Mouse (Mus musculus) left cerebral cortex, postnatal 36 days (tissue): ENCODE data around the gene Bmp7. TPM values are rescaled to one million over a fixed set of nuclear protein-coding genes. Genes with fewer than 3 reads are reported as not detected.

Source experiments
- DNase-seq, 2 experiments: peaks; one replicate each; pipeline ENCODE4 v3.0.0; 2021 to 2022; ENCODE audit warnings: low spot score in 2 of 2, mixed read lengths in 1 of 2
- intact Hi-C: fragments of 180-260 bp; cut with DNase I; formaldehyde crosslinking; loops from one replicate; pipeline ENCODE4 v1.15.1; 2025
- total RNA-seq, 2 experiments: library from RNA; stranded (reverse); gene quantifications; 2 replicates each; pipeline ENCODE4 v1.2.3; 2021

Gene Bmp7
- 10 to 100 TPM in 1 of 2 experiments, 1 to 10 TPM in 1; 9.4 to 12.7 TPM for total RNA-seq

DNA sequence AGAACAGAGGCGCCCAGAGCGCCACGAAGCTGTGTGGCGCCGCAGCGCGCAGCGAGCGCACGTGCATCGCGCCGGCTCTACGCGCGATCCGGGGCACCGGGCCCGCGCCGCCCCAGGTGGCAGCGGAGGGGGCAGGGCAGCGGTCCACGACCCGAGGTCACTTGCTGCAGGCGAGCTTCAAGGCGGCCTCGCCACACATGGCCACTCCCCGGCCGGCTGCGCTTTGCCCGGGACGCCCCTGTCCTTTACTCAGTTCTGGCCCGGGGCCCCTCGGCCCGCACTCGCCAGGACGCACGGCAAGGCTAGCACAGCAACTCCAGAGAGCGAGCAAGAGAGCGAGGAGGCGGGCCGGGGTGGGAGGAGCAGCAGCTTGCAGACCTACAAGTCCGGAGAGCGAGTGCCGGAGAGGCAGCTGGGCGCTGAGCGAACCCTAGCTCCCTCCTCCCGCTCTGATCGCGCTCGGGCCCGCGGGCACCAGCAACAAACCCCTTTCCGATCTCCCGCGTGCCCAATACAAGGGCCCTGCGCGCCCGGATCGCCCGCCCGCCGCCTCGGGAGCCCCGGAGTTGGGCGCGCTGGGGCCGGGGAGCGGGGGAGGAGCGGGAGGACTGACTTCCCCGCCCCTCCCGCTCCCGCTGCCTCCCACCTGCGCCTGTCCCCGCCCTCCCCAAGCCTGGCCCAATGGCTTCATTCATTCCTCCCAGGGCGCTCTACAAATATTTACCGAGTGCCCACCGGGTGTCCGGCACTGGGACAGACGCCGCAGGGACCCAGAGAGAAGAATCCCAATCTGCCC is at the start of gene Bmp7:
TSS of gene Bmp7 (minus strand) at position 319 of the 796 bp plus-strand sequence.
- intact Hi-C loops = no loop called here
- peak; percentile 46 to 48 for DNase-seq

DNA sequence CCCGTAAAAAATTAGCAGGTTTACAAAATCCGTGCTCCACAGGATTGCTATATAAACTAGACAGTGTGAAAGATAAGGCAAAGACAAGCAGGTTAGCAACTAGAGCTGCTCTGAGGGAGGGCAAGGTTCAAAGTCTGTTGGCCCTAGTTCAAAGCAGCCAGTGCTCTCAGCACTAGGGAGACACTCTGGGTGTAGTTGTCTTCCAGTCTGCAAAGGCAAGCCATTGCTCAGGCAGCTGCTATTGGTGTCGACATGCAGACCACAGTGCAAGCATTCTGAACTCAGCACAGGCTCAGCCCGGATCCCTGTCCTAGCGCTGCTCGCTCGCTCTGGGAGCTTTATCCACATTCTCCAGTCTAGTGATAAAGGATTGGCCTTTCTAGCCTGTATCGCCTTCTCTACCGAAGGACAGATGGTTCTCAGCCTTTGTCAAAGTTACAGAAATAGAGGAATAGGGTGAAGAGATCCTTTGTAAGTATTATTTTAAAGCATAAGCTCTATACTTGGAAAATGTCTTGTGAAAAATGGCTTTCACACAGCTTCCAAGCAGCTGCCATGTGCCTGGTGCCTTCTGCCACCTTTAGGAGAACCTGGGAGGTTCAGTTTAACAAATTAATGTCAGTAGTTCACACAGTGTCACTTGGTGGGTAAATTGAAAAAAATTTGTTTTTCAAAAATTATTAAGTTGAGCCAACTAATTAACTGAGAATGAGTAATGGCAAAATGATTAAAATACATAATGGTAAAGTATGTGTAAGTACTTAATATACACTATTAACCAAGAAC is 42.8 kb upstream of the Bmp7 start:
- intact Hi-C loops = no loop called here
- no peak for DNase-seq

DNA sequence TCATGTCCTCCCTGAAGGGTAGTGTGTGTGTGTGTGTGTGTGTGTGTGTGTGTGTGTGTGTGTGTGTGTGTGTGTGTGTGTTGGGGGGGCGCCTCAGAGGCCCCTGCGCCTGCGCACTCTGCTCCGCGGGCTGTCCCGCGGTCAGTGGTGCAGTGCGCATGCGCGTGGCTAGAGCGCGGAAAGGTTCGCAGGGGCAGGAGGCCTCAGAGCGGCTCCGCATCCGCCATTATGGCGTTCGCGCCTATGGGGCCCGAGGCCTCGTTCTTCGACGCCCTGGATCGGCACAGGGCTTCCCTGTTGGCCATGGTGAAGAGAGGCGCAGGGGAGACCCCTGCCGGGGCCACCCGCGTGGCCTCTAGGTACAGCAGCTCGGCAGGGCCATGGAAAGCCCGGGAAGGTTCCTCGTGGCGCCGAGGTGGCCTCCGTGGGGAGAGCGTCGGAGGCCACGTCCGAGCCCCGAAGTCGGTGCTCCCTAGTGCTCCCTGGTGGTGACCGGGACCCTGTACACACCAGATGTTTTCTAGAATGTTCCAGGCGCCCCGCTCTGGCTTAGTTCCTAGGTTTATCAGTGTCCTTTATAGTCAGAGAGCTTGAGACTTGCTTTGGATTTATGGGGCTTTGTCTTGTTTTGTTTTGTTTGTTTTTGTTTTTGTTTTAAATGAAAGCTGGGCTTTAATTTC is 39.7 kb upstream of the Bmp7 start:
- no peak for DNase-seq
- intact Hi-C loops = no loop called here

DNA sequence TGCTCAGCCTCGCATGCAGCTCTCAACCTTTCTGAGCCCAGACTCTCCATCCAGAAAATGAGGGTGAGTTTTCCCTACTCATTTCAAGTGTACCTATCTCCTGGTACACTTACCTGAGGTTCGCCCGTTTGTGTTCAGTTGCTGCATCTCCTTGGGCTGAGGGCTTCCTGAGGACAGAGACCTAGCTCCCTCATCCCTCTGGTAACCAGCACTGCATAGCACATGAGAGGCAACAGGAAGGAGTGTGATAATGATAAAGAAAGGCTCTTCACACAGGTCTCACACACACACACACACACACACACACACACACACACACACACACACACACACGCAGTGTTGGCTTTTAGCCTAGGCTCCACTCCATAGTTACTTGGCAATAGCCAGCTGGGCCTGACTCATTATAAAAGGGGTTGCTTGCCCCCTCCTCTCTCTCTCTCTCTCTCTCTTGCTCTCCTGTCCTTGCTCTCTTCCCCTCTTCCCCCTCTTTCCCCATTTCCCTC is 38.1 kb upstream of the Bmp7 start:
- DNase-seq = no peak
- intact Hi-C loops = no loop called here

DNA sequence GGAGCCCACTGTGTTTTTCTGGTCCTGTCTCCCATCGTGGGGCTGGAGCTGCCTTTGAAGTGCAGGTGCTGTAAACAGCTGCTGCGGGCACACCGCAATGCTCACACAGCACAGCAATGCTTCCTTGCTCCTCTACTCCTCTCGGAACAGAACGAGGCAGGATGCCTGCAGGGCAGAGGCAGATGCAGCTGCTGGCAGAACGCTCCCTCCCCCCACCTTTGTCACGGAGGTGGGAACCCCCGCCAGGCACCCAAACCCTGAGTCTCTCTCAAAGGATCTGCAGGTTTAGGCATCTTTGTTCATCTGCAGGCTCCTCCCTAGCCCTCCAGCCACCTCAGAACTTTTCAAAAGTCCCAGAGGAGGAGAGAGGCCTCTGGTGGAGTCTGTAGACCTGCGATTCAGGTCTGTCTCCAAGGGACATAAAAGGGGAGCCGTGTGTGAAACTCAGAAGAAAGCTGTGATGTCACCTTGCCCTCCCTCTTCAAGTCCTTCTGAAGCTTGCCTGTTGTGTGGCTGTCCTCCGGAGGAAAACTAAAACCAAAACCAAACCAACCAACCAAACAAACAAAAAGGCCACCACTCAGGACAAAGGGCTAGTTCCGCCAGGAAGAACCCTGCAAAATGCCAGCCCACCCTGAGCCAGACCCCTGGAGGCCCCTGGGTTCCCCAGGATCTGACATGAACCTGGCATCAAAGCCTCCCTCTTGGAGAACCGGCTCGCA is 37.4 kb upstream of the Bmp7 start, which contains the start of gene Spo11:
TSS of gene Spo11 (plus strand) at position 292 of the 722 bp plus-strand sequence.
- DNase-seq = no peak
- intact Hi-C loops = no loop called here

DNA sequence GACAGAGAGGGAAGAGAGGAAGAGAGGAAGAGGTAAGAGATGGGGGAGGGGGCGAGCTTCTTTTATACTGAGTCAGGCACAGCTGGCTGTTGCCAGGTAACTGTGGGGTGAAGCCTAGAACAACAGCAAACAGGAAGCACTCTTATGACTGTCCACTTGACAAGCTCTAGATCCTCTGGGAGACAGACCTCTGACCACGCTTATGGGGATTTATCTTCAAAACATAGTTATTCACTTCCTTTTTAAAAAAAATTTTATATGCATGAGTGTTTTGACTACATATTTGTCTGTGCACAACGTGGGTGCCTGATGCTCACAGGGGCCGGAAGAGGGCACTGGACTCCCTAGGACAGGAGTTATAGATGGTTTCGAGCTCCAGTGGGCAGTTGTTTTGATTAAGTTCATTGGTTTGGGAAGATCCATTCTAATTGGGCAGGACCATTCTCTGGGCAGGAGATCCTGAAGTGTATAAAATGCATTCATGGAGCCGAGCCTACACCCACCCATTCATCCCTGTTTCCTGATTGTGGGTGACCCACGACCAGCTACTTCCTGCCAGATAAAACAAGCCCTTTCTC is 36.6 kb upstream of the Bmp7 start:
- intact Hi-C loops = no loop called here

DNA sequence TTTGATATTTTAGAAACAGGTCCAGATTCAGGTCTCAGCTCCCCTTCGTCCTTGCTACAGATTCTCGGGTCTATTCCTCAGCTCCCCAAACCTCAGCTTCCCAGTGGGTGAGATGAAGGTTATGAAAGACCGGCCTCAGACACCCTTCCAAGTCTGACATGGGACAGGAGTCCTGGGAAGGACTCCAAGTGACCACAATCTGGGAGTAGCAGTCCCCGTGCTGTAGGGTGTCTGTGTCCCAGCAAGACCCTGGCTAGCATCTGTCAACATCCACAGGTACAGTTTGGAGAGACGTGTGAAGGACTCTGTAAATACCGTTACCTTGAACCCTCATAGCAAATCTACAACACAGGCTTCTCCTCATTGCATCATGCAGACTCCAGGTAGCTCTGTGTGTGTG is 35.0 kb upstream of the Bmp7 start:
- intact Hi-C loops = no loop called here
- no peak for DNase-seq

More for the DNA sequence above, 36.6 kb upstream of the Bmp7 start:
- DNase-seq = no peak

DNA sequence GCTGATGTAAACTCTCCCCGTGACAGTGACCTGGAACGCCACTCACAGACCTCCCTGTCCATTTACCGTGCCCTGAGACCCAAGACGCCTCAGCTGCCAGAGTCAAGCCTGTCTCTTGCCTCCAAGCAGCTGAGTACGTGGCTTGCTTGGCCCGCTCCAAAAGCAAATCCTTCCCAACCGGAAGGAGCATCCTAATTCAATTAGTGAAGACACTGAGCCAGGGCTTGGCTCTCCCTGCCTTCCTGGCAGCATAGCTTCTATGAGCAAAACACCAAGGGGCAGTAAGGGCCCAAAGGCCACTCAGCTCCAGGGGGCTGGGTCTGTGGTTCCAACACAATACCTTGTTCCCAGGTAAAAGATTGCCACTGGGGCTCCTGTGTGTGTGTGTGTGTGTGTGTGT is 34.6 kb upstream of the Bmp7 start:
- intact Hi-C loops = no loop called here
- no peak for DNase-seq

DNA sequence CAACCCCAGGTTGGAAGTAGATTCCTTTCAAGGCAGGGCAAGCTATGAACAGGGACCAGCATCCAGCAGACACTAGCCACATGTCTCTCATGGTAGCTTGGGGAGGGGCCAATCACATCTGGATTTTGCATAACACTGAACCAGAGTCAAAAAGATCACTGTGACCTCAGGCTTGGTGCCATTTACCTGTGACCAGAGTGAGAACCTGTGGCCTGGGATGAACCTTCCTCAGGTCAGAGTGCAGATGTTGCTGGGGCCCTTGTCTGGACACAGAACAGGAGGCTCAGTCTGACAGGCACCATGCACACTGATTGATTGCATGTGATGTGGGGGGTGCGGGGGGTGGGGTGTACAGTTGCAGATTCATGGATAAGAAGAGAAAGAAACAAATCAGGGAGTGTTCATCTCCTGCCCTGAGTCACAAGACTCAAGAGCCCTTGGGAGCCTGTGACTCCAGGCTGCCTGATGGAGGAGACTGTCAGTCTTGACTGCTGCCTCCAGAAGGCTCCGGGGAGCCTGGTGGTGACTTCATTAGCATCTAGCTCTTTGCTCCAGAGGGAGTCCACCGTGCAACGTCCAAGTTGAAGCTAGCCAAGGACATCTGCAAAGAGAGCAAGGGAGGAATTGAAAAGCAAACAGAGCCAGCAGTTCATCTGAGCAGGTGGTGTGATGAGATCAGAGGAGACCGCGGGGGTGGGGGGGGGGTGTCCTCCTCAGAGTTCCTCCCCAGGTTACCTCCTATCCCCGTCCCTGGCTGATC is 33.9 kb upstream of the Bmp7 start:
- no peak for DNase-seq
- intact Hi-C loops = no loop called here

DNA sequence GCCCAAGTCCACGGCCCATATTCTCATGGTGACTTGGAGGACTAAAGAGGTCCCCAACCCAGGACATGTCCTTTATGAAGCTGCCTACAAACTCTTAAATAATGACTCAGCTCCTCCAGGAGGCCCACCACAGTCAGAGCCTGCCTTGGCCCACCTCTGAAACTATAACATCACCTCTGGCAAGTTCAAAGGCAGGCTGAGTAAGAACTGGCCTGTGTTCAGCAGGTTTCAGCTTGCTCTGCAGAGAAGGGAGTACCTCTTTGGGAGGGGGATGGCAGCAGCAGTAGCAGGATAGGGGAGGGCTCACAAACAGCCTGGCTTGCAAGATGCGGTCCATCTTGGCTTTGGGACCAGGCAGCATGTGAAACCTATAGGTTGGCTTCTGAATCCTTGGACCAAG is 31.7 kb upstream of the Bmp7 start:
- DNase-seq = no peak
- intact Hi-C loops = no loop called here

DNA sequence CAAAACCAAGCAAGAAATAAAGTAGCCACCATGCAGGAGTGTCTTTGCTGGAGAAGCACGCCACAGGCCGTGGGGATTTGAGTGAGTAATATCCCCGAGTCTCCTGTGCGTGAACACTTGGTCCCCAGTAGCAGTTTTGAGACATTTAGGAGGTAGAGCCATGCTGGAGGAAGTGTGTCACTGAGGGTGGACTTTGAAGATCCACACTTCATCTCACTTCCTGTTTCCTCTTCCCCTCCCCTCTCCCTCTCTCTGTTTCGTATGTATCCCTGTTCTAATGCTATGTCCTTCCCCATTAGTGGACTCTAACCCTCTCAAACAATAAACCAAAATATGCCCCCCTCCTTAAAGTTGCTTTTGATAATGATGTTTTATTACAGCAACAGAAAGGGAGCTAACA is 26.4 kb upstream of the Bmp7 start:
- no peak for DNase-seq
- intact Hi-C loops = no loop called here

DNA sequence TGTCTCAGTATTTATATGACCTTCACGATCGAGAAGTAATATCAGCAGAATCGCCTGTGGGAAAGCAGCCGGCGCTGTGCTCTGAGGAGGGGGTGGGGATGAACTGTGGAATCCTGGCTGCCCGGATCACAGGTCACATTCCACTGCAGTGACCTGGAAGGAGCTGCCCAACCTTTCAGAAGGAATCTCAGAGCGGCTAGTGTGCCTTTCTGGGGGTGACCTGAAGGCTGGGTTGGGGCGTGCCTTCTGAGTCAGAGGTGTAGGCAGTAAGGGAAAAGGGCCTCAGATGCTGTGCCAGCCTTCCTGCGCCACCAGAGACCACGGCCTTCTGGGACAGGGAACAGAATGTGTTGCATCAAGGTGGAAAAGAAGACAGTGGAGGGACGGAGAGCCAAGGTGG is 25.1 kb upstream of the Bmp7 start:
- intact Hi-C loops = no loop called here
- DNase-seq = no peak

DNA sequence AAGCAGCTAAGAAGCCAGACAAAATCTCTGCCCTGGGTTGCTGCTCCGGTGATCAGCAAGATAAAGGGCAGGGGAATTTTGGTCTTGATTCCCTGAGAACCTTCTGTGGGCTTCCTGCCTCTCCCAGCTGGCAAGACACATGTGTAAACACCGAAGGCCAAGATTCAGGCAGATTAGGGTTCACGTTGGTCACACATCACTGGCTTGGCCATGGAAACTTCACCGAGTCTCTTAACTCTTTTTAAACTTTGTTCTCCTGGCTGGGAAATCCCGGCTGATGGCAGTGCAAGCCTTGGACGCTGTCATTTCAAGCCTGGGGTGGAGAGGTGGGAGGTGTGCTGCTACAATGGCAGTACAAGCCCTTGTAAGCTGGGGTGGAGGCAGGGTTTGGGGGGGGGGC is 21.1 kb upstream of the Bmp7 start:
- DNase-seq = no peak
- intact Hi-C loops = no loop called here

DNA sequence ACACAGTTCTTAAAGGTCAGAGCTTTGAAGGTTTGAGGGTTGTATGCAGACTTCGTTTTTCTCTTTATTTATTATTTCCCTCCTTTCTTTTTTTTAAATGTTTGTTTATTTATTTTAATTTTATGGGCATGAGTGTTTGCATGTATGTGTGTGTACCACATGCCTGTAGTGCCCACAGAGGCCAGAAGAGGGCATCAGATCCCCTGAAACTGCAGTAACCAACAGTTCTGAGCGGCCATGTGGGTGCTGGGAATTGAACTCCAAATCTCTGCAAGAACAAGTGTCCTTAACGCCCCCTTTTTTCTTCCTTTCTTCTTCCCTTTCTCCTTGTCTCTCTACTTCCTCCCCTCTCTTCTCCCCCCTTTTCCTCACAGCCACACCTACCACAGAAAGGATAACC is 20.2 kb upstream of the Bmp7 start:
- DNase-seq = no peak
- intact Hi-C loops = no loop called here

DNA sequence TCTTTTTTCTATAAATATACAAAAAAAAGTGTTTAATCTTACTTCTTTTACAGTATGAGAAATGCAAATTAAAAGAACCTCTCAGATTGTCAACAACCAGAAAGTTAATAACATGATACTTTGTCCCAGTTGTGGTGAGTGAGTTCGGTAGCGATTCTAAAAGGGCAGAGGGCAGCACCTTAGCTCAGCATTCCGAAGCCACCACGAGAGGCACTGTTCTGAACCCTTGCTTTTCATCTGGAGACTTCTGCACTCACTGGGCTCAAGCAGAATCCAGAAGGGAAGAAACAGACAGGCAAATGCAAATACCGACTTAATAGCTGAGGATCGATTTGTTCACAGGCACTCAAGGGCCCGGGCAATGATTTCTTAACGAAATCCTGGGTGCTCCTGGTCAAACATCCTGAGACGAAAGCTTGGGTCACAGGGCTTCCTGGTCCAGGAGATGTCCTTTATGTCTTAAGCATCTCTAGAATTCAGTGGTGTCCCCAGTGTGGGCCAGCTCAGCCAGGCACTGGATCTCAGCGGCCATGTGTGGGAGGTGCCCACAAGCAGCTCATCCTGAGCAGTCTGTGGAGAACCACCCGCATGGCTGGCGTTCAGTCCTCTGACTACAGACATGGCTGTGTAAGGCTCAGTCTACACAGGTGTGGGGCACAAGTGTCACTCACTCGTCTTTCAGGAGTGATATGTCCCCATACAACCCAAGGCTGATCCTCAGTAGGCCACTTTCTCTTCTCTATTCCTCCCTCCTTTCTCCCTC is 19.1 kb upstream of the Bmp7 start:
- DNase-seq = no peak
- intact Hi-C loops = no loop called here

DNA sequence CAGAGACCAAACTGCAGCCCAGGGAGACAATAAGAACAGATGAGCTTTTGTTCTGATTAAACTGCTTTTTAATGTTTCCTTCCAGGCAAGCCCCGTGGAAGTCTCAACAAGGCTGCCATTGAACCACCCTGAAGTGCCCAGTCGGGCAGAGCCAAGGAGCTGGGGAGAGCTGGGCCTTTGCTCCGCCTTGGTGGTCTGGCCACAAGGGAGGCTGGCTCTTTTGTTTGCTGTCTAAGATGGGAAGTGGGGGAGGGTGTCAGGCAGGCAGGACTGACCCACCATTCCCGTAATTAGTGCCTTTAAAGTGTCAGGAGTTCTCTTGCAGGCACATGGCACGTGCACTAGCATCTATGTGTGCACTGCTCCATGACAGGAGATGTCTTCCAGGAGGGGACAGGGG is 18.5 kb upstream of the Bmp7 start:
- intact Hi-C loops = no loop called here
- no peak for DNase-seq

DNA sequence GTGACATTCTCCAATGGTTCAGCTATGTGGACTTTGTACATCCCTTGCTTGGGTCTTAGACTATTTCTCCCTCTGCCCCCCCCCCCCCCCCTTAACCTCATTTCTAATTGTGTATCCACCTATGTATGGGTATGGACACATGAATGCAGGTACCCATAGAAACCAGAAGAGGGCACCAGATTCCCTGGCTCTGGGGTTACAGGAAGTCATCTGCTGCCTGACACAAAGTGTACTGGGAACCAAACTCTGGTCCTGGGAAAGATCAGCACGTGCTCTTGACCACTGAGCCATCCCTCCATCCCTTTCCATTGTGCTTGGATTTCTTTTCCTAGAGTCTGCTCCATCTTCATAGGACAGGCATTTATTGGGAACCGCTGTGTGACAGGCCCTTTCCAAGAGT is 11.9 kb upstream of the Bmp7 start:
- no peak for DNase-seq
- intact Hi-C loops = no loop called here

DNA sequence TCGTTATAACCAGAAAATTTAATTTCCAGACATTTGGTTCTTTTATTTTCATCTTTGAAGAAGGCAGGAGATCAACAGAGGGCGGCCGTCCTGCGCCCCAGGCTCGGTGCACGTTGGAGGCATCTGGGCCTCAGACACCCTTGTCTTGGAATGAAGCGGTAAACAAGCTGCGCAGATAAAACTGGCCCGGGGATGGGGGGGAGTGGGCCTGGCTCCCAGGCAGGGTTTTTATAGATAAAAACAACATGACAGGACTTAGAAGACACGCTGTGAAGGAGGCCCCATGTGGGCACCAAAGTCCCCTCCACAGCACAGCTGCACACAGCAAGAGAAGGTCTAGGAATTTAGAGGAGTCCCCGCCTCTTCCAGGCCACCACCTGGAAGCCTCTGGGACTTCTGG is 10.6 kb upstream of the Bmp7 start:
- intact Hi-C loops = no loop called here
- DNase-seq = no peak
